Mouse (Mus musculus) B cell, adult 67 days (primary cell): ENCODE results near the gene Lonrf2. TPM values are rescaled to one million over a fixed set of nuclear protein-coding genes. Genes with fewer than 3 reads are reported as not detected.

Experiments
- total RNA-seq, 2 experiments: library from RNA; stranded (reverse); gene quantifications; 4 replicates each; pipeline ENCODE4 v1.2.4; 2023

Gene Lonrf2
- total RNA-seq = not detected

DNA sequence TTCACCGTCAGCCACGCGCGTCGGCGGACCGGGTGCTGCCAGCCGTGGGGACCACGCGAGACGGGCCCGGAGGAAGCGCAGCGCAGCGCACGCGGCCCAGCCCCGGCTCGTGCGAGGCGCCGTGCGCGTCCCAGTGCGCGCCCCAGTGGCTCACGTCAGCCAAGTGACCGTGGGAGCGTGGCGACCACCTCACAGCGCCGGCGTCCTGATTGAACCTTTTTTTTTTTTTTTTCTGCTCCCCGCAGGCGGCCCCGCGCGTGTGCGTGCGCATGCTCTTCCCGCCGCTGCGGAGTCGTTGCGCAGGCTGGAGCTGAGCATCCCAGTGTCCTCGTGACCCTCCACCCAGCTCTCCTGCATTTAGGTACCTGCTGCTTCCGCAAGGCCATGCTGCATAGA is at the start of gene Lonrf2:
Lonrf2 (minus strand) TSS at position 235 of the 396 bp plus-strand sequence.

Other genes starting within 250 kb of the Lonrf2 start
- gene Aff3, start 171.8 kb downstream of the Lonrf2 start, total RNA-seq = 100 to 1,000 TPM; 256 to 270 TPM
- 10 to 100 TPM; 25.3 to 32.8 TPM for gene Chst10, start 61.5 kb upstream of the Lonrf2 start, total RNA-seq
- not detected for gene Nms, start 102.4 kb upstream of the Lonrf2 start, total RNA-seq
- 10 to 100 TPM; 26.9 to 30.7 TPM for gene Pdcl3, start 148.9 kb upstream of the Lonrf2 start, total RNA-seq